Mouse (Mus musculus) forebrain, embryonic 15.5 days (tissue): ENCODE measurements around the gene Wnt11. TPM values are rescaled to one million over a fixed set of nuclear protein-coding genes. Genes with fewer than 3 reads are reported as not detected.

Experiments used
- ATAC-seq: fragments of 200-750 bp; cut with Nextera tagmentation; replicated peaks from 2 replicates; pipeline ENCODE4 v1.8.0; 2017; ENCODE audit warnings: mild to moderate bottlenecking, moderate TSS enrichment, moderate library complexity
- H3K27ac ChIP-seq: fragments of 300-500 bp; sonication (generic); replicated peaks from 2 replicates; pipeline ENCODE4 v1.5.1; 2015; ENCODE audit warnings: mild to moderate bottlenecking, inconsistent platforms
- H3K27me3 ChIP-seq: fragments of 300-500 bp; sonication (generic); 2 replicates; pipeline ENCODE4 v1.6.1; 2015; ENCODE audit warnings: inconsistent platforms
- H3K36me3 ChIP-seq: fragments of 300-500 bp; sonication (generic); 2 replicates; pipeline ENCODE4 v1.6.1; 2015; ENCODE audit warnings: mild to moderate bottlenecking, inconsistent platforms
- H3K4me1 ChIP-seq: fragments of 300-500 bp; sonication (generic); 2 replicates; pipeline ENCODE4 v1.6.1; 2015; ENCODE audit warnings: inconsistent platforms
- H3K4me2 ChIP-seq: fragments of 300-500 bp; sonication (generic); replicated peaks from 2 replicates; pipeline ENCODE4 v1.6.1; 2015; ENCODE audit warnings: mild to moderate bottlenecking, inconsistent platforms
- H3K4me3 ChIP-seq: fragments of 300-500 bp; sonication (generic); 2 replicates; pipeline ENCODE4 v1.5.1; 2015; ENCODE audit warnings: mild to moderate bottlenecking, inconsistent platforms
- H3K9ac ChIP-seq: fragments of 300-500 bp; sonication (generic); replicated peaks from 2 replicates; pipeline ENCODE4 v1.6.1; 2015; ENCODE audit warnings: mild to moderate bottlenecking, inconsistent platforms
- H3K9me3 ChIP-seq: fragments of 300-500 bp; sonication (generic); 2 replicates; pipeline ENCODE4 v1.6.1; 2016; ENCODE audit warnings: inconsistent platforms
- WGBS: fragments of 180-500 bp; shearing (Covaris S2); methylation state at CpG from one replicate; pipeline ENCODE4 v1.1.7; 2015; ENCODE audit warnings: mixed read lengths; 5-methylcytosine and 5-hydroxymethylcytosine counted together
- polyA plus RNA-seq: library from polyadenylated mRNA; unstranded; fragments of >200 nt; fragmentation: Nextera tagmentation; extraction: Ambion mirVana; gene quantifications from 2 replicates; pipeline ENCODE4 v1.2.1, GENCODE M21; 2015

The Wnt11 gene
- polyA plus RNA-seq, 1 experiment from 2014 or later, result 0.53 TPM

- Histone ChIP-seq H3K9ac (no peak overlapping the region), H3K9me3 (no peaks in the 10 kb centered on the region), H3K4me3 (no peak overlapping the region), H3K27me3 (no peaks in the 10 kb centered on the region), H3K4me1 (peaks cover 27% of the 10 kb centered on the region), H3K36me3 (no peaks in the 10 kb centered on the region), H3K4me2 (no peak overlapping the region), H3K27ac (no peak overlapping the region)
- 70% methylated on average over 12 of the region's 12 CpGs for WGBS
- ATAC-seq, result no peak
Observed at GRCm38 (mm10) chr7:98871882-98872281, 37.0 kb downstream of the Wnt11 start.

- Histone ChIP-seq H3K9ac (no peak overlapping the region), H3K4me3 (no peak overlapping the region), H3K27ac (no peak overlapping the region), H3K4me2 (no peak overlapping the region), H3K4me1 (peaks cover 24% of the 10 kb centered on the region), H3K9me3 (no peaks in the 10 kb centered on the region), H3K36me3 (no peaks in the 10 kb centered on the region), H3K27me3 (no peaks in the 10 kb centered on the region)
- 75% methylated on average over 12 of the region's 12 CpGs for WGBS
- no peak for ATAC-seq
Observed at GRCm38 (mm10) chr7:98873316-98873715, 38.4 kb downstream of the Wnt11 start.

- no peaks in the 10 kb centered on the region for H3K36me3 ChIP-seq
- H3K27ac ChIP-seq, result no peak overlapping the region
- H3K9ac ChIP-seq, result no peak overlapping the region
- no peak for ATAC-seq
- H3K4me3 ChIP-seq, result no peak overlapping the region
- H3K4me2 ChIP-seq, result no peak overlapping the region
- no peaks in the 10 kb centered on the region for H3K9me3 ChIP-seq
- WGBS, result 59% methylated on average over 6 of the region's 6 CpGs
- no peaks in the 10 kb centered on the region for H3K27me3 ChIP-seq
- peaks cover 24% of the 10 kb centered on the region for H3K4me1 ChIP-seq
Observed at GRCm38 (mm10) chr7:98874411-98874951, 39.6 kb downstream of the Wnt11 start.

GRCm38 (mm10) chr7:98875390-98875990 is 40.6 kb downstream of the Wnt11 start:
- ATAC-seq, result peak; percentile 83
- Histone ChIP-seq H3K36me3 (no peaks in the 10 kb centered on the region), H3K27me3 (no peaks in the 10 kb centered on the region), H3K9ac (no peak overlapping the region), H3K4me2 (peak overlapping the region; percentile 34), H3K4me1 (peaks cover 24% of the 10 kb centered on the region), H3K27ac (no peak overlapping the region), H3K4me3 (no peak overlapping the region), H3K9me3 (no peaks in the 10 kb centered on the region)
- WGBS, result 25% methylated on average over 13 of the region's 13 CpGs

- Histone ChIP-seq H3K36me3 (no peaks in the 10 kb centered on the region), H3K9ac (no peak overlapping the region), H3K27ac (no peak overlapping the region), H3K4me1 (peaks cover 24% of the 10 kb centered on the region), H3K9me3 (no peaks in the 10 kb centered on the region), H3K4me2 (no peak overlapping the region), H3K4me3 (no peak overlapping the region), H3K27me3 (no peaks in the 10 kb centered on the region)
- ATAC-seq, result no peak
- WGBS, result 27% methylated on average over 13 of the region's 13 CpGs
Observed at GRCm38 (mm10) chr7:98876119-98876518, 41.2 kb downstream of the Wnt11 start.

DNA sequence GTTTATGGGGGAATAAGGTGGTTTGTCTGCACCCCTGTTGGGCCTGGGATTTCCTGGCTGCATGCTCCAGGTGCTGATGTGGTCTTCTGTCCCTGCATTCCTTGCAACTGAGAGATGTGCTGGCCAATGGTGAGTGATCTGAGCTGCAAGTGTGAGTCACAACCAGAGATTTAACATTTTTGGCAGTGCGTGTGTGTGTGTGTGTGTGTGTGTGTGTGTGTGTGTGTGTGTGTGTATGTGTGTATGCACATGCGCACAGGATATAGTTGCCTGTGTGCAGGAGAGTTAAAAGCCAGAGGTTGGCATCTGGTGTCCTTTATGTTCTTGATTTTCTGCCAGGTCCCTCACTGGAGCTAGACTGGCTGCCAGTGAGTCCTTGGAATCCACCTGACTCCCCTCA is 44.3 kb downstream of the Wnt11 start:
- ATAC-seq, result no peak
- Histone ChIP-seq H3K36me3 (no peaks in the 10 kb centered on the region), H3K27me3 (no peaks in the 10 kb centered on the region), H3K9me3 (no peaks in the 10 kb centered on the region), H3K27ac (no peak overlapping the region), H3K4me1 (peaks cover 24% of the 10 kb centered on the region), H3K9ac (no peak overlapping the region), H3K4me3 (no peak overlapping the region), H3K4me2 (no peak overlapping the region)
- WGBS, result 85% methylated on average over 2 of the region's 2 CpGs

DNA sequence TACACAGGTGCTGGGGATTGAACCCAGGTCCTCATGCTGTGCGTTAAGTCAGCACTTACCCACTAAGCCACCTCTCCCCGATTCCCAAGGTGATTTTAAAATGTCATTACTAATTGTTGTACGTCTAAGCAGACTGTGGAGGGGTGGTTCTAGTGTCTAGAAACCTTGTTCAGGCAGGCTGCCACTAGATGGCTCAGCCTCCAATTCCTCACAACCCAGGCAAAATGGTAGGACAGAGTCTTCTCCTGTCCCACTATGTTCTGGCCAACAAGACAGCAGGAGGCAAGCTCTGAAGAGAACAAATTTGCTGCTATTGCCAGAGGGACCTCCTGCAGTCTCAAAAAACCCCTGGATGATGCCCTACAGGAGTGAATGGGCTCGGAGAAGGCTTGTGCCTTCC is 47.0 kb downstream of the Wnt11 start:
- no peaks in the 10 kb centered on the region for H3K27me3 ChIP-seq
- peaks cover 4% of the 10 kb centered on the region; the same call in 1 of the 2 replicates for H3K4me1 ChIP-seq
- no peak for ATAC-seq
- H3K4me2 ChIP-seq, result no peak overlapping the region
- H3K9me3 ChIP-seq, result no peaks in the 10 kb centered on the region
- WGBS, result 58% methylated on average over 4 of the region's 4 CpGs
- H3K4me3 ChIP-seq, result no peak overlapping the region
- no peaks in the 10 kb centered on the region for H3K36me3 ChIP-seq
- no peak overlapping the region for H3K27ac ChIP-seq
- H3K9ac ChIP-seq, result no peak overlapping the region

GRCm38 (mm10) chr7:98887811-98888261 is 52.9 kb downstream of the Wnt11 start:
- WGBS, result 37% methylated on average over 22 of the region's 22 CpGs
- no peak overlapping the region for H3K4me2 ChIP-seq
- H3K27me3 ChIP-seq, result no peaks in the 10 kb centered on the region
- H3K9ac ChIP-seq, result no peak overlapping the region
- H3K4me1 ChIP-seq, result peaks cover 11% of the 10 kb centered on the region; the same call in 1 of the 2 replicates
- no peaks in the 10 kb centered on the region for H3K9me3 ChIP-seq
- ATAC-seq, result peak; percentile 58; the same call in 1 of the 2 replicates
- no peak overlapping the region for H3K4me3 ChIP-seq
- no peak overlapping the region for H3K27ac ChIP-seq
- no peaks in the 10 kb centered on the region for H3K36me3 ChIP-seq

DNA sequence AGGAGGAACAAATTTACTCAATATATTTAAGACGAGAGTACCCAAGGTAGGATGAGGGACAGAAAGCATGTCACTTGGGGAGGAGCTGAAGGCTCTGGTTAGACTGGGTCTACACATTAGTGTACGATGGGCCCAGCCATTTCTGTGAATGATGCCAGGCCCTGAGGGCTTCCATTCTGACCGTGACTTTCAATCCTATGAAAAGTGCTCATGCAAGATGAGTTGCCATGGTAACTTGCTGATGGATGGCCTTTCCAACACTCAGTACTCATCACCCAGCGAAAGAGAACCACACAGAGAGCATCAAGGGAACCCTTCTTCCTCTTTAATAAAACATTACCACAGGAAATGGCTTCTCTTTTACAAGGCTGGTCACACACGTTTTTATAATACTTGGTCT is 53.9 kb downstream of the Wnt11 start:
- no peaks in the 10 kb centered on the region for H3K36me3 ChIP-seq
- no peaks in the 10 kb centered on the region for H3K9me3 ChIP-seq

DNA sequence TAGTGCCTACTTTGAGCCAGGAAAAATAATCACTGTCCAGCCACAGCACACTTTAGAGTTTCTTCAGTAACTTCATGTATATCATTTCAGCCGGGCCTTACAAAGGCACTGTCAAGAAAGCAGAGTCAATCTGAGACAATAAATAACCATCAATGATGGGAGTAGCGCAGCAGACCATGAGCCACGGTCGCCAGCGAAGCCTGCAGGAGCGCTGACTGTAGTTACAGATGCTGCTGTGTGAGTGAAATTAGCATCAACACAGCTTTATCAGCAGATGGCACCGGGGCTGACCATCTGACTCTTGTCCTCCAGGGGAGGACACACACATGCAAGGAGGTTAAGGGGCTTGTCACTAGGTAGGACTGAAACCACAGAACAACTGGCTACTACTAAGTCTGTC is 54.3 kb downstream of the Wnt11 start:
- Histone ChIP-seq H3K9me3 (no peaks in the 10 kb centered on the region), H3K36me3 (no peaks in the 10 kb centered on the region), H3K27ac (no peak overlapping the region), H3K4me1 (peaks cover 11% of the 10 kb centered on the region; the same call in 1 of the 2 replicates), H3K4me2 (no peak overlapping the region), H3K9ac (no peak overlapping the region), H3K27me3 (no peaks in the 10 kb centered on the region), H3K4me3 (no peak overlapping the region)
- 71% methylated on average over 7 of the region's 7 CpGs for WGBS
- ATAC-seq, result no peak

More for the DNA sequence above, 53.9 kb downstream of the Wnt11 start:
- 0 out of 2 replicates have a peak, but pooled peaks have one; percentile 35 for ATAC-seq
- Histone ChIP-seq H3K27me3 (no peaks in the 10 kb centered on the region), H3K4me1 (peaks cover 11% of the 10 kb centered on the region; the same call in 1 of the 2 replicates), H3K9ac (no peak overlapping the region), H3K4me3 (no peak overlapping the region), H3K4me2 (no peak overlapping the region), H3K27ac (no peak overlapping the region)
- WGBS, result 56% methylated on average over 5 of the region's 5 CpGs

DNA sequence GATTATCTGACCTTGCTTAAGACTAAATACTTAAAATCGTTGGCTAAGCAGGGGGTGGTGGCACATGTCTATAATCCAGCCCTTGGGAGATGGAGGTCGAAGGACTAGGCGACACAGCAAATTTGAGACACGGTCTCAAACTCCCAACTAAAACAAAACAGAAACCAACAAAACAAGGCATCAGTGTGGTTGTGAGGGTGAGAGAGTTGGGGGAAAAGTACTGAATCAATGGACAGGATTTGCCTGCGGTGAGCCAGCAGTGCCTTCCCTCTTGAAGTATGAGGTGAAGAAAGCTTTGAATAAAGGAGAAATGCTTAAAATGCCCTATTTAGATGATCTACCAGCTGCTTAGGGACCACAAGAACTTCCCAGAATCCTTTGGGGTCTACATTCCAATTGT is 58.2 kb downstream of the Wnt11 start:
- no peak for ATAC-seq
- 93% methylated on average over 5 of the region's 5 CpGs for WGBS
- H3K9ac ChIP-seq, result no peak overlapping the region

DNA sequence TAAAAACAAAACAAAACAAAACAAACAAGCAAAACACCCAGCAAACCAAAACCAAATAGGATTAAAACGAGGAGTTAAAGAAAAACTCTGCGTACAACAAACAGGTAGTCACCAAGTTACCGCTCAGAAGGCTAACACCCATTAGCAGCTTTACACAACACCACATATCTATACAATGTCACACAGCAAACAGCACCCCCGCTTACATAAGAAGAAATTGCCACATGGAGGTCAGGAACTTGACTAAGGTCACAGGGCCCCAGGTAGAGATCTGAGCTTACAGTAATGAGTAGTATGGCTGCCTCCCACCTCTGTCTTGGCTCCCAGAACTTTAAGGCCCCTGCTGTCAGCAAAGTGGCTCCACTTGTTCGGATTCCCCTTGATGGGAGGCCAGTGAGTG is 59.4 kb downstream of the Wnt11 start:
- peaks cover 8% of the 10 kb centered on the region for H3K4me1 ChIP-seq
- WGBS, result 88% methylated on average over 5 of the region's 5 CpGs

More for the DNA sequence above, 58.2 kb downstream of the Wnt11 start:
- Histone ChIP-seq H3K4me2 (no peak overlapping the region), H3K27me3 (no peaks in the 10 kb centered on the region), H3K36me3 (no peaks in the 10 kb centered on the region), H3K4me1 (peaks cover 9% of the 10 kb centered on the region), H3K4me3 (no peak overlapping the region), H3K27ac (no peak overlapping the region), H3K9me3 (no peaks in the 10 kb centered on the region)

DNA sequence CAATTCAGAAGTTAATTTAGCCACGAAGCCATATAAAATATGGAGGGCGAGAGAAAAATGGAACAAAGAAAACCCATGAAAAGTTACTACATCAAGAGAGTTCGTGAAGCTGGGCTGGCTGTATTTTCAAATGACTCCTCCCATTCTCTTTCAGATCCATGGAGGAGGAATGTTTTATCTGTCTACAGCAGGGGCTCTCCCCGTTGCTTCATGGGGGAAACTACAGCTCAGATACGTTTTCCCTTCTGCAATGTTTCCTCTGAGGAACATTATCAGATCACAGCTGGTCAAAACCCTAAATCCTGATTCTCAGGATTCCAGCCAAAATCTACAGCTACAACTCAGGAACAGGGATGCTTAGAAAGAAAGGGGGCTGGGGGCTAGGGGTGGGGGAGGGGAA is 59.9 kb downstream of the Wnt11 start:
- no peak for ATAC-seq
- no peak overlapping the region for H3K9ac ChIP-seq
- WGBS, result 40% methylated on average over 5 of the region's 5 CpGs

More for the DNA sequence above, 59.4 kb downstream of the Wnt11 start:
- Histone ChIP-seq H3K9me3 (no peaks in the 10 kb centered on the region), H3K27me3 (no peaks in the 10 kb centered on the region), H3K4me2 (no peak overlapping the region), H3K9ac (no peak overlapping the region), H3K4me3 (no peak overlapping the region), H3K36me3 (no peaks in the 10 kb centered on the region), H3K27ac (no peak overlapping the region)
- ATAC-seq, result no peak

More for the DNA sequence above, 59.9 kb downstream of the Wnt11 start:
- Histone ChIP-seq H3K27ac (no peak overlapping the region), H3K27me3 (no peaks in the 10 kb centered on the region), H3K9me3 (no peaks in the 10 kb centered on the region), H3K36me3 (no peaks in the 10 kb centered on the region), H3K4me3 (no peak overlapping the region), H3K4me1 (peaks cover 4% of the 10 kb centered on the region; the same call in 1 of the 2 replicates), H3K4me2 (no peak overlapping the region)
